Mouse (Mus musculus) forebrain, embryonic 10.5 days (tissue): ENCODE measurements around the gene Hspb1. TPM values are rescaled to one million over a fixed set of nuclear protein-coding genes. Genes with fewer than 3 reads are reported as not detected.

ENCODE experiments used
- DNase-seq: peaks from one replicate; pipeline ENCODE4 v3.0.0-alpha.2; 2017; ENCODE audit warnings: low spot score; ENCODE audit errors: extremely low spot score
- H3K27ac ChIP-seq: fragments of 300-500 bp; sonication (generic); 2 replicates; pipeline ENCODE4 v1.5.1; 2016; ENCODE audit warnings: mild to moderate bottlenecking
- H3K27me3 ChIP-seq: fragments of 300-500 bp; sonication (generic); 2 replicates; pipeline ENCODE4 v1.6.1; 2016; ENCODE audit warnings: mild to moderate bottlenecking; ENCODE audit not compliant: poor library complexity, severe bottlenecking
- H3K36me3 ChIP-seq: fragments of 300-500 bp; sonication (generic); replicated peaks from 2 replicates; pipeline ENCODE4 v1.6.1; 2016; ENCODE audit warnings: mild to moderate bottlenecking, moderate library complexity
- H3K4me1 ChIP-seq: fragments of 300-500 bp; sonication (generic); 2 replicates; pipeline ENCODE4 v1.6.1; 2016
- H3K4me3 ChIP-seq: fragments of 300-500 bp; sonication (generic); 2 replicates; pipeline ENCODE4 v1.5.1; 2016; ENCODE audit warnings: mild to moderate bottlenecking, moderate library complexity
- H3K9me3 ChIP-seq: fragments of 300-500 bp; sonication (generic); 2 replicates; pipeline ENCODE4 v1.6.1; 2016; ENCODE audit warnings: mild to moderate bottlenecking, moderate library complexity
- WGBS: fragments of 180-500 bp; shearing (Covaris S2); methylation state at CpG from one replicate; pipeline ENCODE4 v1.1.7; 2016; 5-methylcytosine and 5-hydroxymethylcytosine counted together
- polyA plus RNA-seq: library from polyadenylated mRNA; unstranded; fragments of >200 nt; fragmentation: Nextera tagmentation; extraction: Ambion mirVana; gene quantifications from 2 replicates; pipeline ENCODE4 v1.2.1, GENCODE M21; 2016

Gene Hspb1
- polyA plus RNA-seq, 1 experiment from 2014 or later: 7.6 TPM

- no peak for DNase-seq
- Histone ChIP-seq H3K27me3 (peaks cover 96% of the 10 kb centered on the region), H3K4me3 (peak overlapping the region; percentile 59), H3K4me1 (peaks cover 21% of the 10 kb centered on the region), H3K36me3 (no peaks in the 10 kb centered on the region), H3K27ac (peak overlapping the region; percentile 69; the same call in 1 of the 2 replicates), H3K9me3 (0 out of 2 replicates have a peak, but pooled peaks cover 3% of the 10 kb centered on the region)
- 1% methylated on average over 89 of the region's 89 CpGs for WGBS
Measured at GRCm38 (mm10) chr5:135867637-135868593, 19.8 kb upstream of the Hspb1 start.

GRCm38 (mm10) chr5:135868653-135869052 is 19.1 kb upstream of the Hspb1 start:
- Histone ChIP-seq H3K36me3 (no peaks in the 10 kb centered on the region), H3K27ac (0 out of 2 replicates have a peak overlapping the region, but pooled peaks have one; percentile 51), H3K27me3 (peaks cover 96% of the 10 kb centered on the region), H3K4me1 (peaks cover 29% of the 10 kb centered on the region), H3K9me3 (0 out of 2 replicates have a peak, but pooled peaks cover 3% of the 10 kb centered on the region), H3K4me3 (peak overlapping the region; percentile 59)
- DNase-seq: no peak
- under 1% methylated on average over 27 of the region's 27 CpGs for WGBS

GRCm38 (mm10) chr5:135869661-135870423 is 17.9 kb upstream of the Hspb1 start:
- no peaks in the 10 kb centered on the region for H3K36me3 ChIP-seq
- 0 out of 2 replicates have a peak, but pooled peaks cover 3% of the 10 kb centered on the region for H3K9me3 ChIP-seq
- H3K4me3 ChIP-seq: no peak overlapping the region
- peaks cover 99% of the 10 kb centered on the region for H3K27me3 ChIP-seq
- DNase-seq: no peak
- no peak overlapping the region for H3K27ac ChIP-seq
- 64% methylated on average over 14 of the region's 14 CpGs for WGBS
- H3K4me1 ChIP-seq: peaks cover 29% of the 10 kb centered on the region

- 0 out of 2 replicates have a peak, but pooled peaks cover 3% of the 10 kb centered on the region for H3K9me3 ChIP-seq
- H3K27me3 ChIP-seq: peaks cover 97% of the 10 kb centered on the region
- no peak for DNase-seq
- no peaks in the 10 kb centered on the region for H3K36me3 ChIP-seq
- no peak overlapping the region for H3K27ac ChIP-seq
- peaks cover 29% of the 10 kb centered on the region for H3K4me1 ChIP-seq
- WGBS: 91% methylated on average over 5 of the region's 5 CpGs
- H3K4me3 ChIP-seq: no peak overlapping the region
Measured at GRCm38 (mm10) chr5:135870505-135870904, 17.2 kb upstream of the Hspb1 start.

- Histone ChIP-seq H3K4me3 (peak overlapping the region; percentile 21; the same call in 1 of the 2 replicates), H3K27me3 (peaks cover 73% of the 10 kb centered on the region), H3K9me3 (0 out of 2 replicates have a peak, but pooled peaks cover 3% of the 10 kb centered on the region), H3K27ac (0 out of 2 replicates have a peak overlapping the region, but pooled peaks have one; percentile 31), H3K4me1 (peaks cover 31% of the 10 kb centered on the region), H3K36me3 (no peaks in the 10 kb centered on the region)
- no peak for DNase-seq
- 15% methylated on average over 16 of the region's 16 CpGs for WGBS
Measured at GRCm38 (mm10) chr5:135872996-135873395, 14.7 kb upstream of the Hspb1 start.

- Histone ChIP-seq H3K4me3 (no peak overlapping the region), H3K27me3 (peaks cover 65% of the 10 kb centered on the region), H3K27ac (0 out of 2 replicates have a peak overlapping the region, but pooled peaks have one; percentile 31), H3K36me3 (no peaks in the 10 kb centered on the region), H3K4me1 (peaks cover 25% of the 10 kb centered on the region), H3K9me3 (0 out of 2 replicates have a peak, but pooled peaks cover 3% of the 10 kb centered on the region)
- WGBS: 68% methylated on average over 9 of the region's 9 CpGs
- no peak for DNase-seq
Measured at GRCm38 (mm10) chr5:135873753-135874152, 14.0 kb upstream of the Hspb1 start.

GRCm38 (mm10) chr5:135877180-135877579 is 10.5 kb upstream of the Hspb1 start:
- Histone ChIP-seq H3K27me3 (peaks cover 39% of the 10 kb centered on the region), H3K27ac (0 out of 2 replicates have a peak overlapping the region, but pooled peaks have one; percentile 53), H3K4me1 (peaks cover 21% of the 10 kb centered on the region), H3K4me3 (peak overlapping the region; percentile 51), H3K9me3 (no peaks in the 10 kb centered on the region), H3K36me3 (no peaks in the 10 kb centered on the region)
- DNase-seq: no peak
- WGBS: 30% methylated on average over 8 of the region's 8 CpGs

GRCm38 (mm10) chr5:135877831-135878231 is 9.9 kb upstream of the Hspb1 start:
- Histone ChIP-seq H3K27me3 (peaks cover 32% of the 10 kb centered on the region), H3K9me3 (no peaks in the 10 kb centered on the region), H3K4me3 (peak overlapping the region; percentile 51), H3K27ac (peak overlapping the region; percentile 58; the same call in 1 of the 2 replicates), H3K4me1 (peaks cover 20% of the 10 kb centered on the region), H3K36me3 (no peaks in the 10 kb centered on the region)
- WGBS: 1% methylated on average over 16 of the region's 16 CpGs
- no peak for DNase-seq

GRCm38 (mm10) chr5:135879449-135880158 is 8.1 kb upstream of the Hspb1 start:
- 71% methylated on average over 13 of the region's 13 CpGs for WGBS
- H3K27me3 ChIP-seq: peaks cover 15% of the 10 kb centered on the region
- no peak overlapping the region for H3K4me3 ChIP-seq
- peaks cover 12% of the 10 kb centered on the region for H3K4me1 ChIP-seq
- H3K9me3 ChIP-seq: no peaks in the 10 kb centered on the region
- no peaks in the 10 kb centered on the region for H3K36me3 ChIP-seq
- no peak overlapping the region for H3K27ac ChIP-seq
- no peak for DNase-seq

- H3K27me3 ChIP-seq: peaks cover 54% of the 10 kb centered on the region
- H3K27ac ChIP-seq: no peak overlapping the region
- no peak for DNase-seq
- no peak overlapping the region for H3K4me3 ChIP-seq
- no peaks in the 10 kb centered on the region for H3K9me3 ChIP-seq
- WGBS: 79% methylated on average over 6 of the region's 6 CpGs
- peaks cover 16% of the 10 kb centered on the region for H3K4me1 ChIP-seq
- H3K36me3 ChIP-seq: no peaks in the 10 kb centered on the region
Measured at GRCm38 (mm10) chr5:135884641-135885040, 3.1 kb upstream of the Hspb1 start.

GRCm38 (mm10) chr5:135888405-135889215 is 891 bp downstream of the Hspb1 start:
- Histone ChIP-seq H3K27ac (no peak overlapping the region), H3K27me3 (peaks cover 82% of the 10 kb centered on the region), H3K36me3 (no peaks in the 10 kb centered on the region), H3K9me3 (no peaks in the 10 kb centered on the region), H3K4me1 (peaks cover 16% of the 10 kb centered on the region), H3K4me3 (peak overlapping the region; percentile 34)
- DNase-seq: no peak
- WGBS: 7% methylated on average over 28 of the region's 30 CpGs
